Mouse (Mus musculus) thymus, postnatal 0 days (tissue): ENCODE results near the gene Natd1. TPM values are rescaled to one million over a fixed set of nuclear protein-coding genes. Genes with fewer than 3 reads are reported as not detected.
A peak's percentile ranks its signal among the peaks of the same experiment; 100 is the strongest.

Experiments
- DNase-seq: peaks from one replicate; pipeline ENCODE4 v3.0.0-alpha.2; 2015; ENCODE audit warnings: low spot score
- polyA plus RNA-seq: library from polyadenylated mRNA; unstranded; fragments of >200 nt; fragmentation: Nextera tagmentation; extraction: Ambion mirVana; gene quantifications from 2 replicates; pipeline ENCODE4 v1.2.1, GENCODE M21; 2015

The Natd1 gene
- polyA plus RNA-seq: 11.9 and 15.0 TPM in 2 replicates

- no peak for DNase-seq
These were observed at the start of gene Natd1 for GRCm38 (mm10) chr11:60914491-60914890. TSS of gene Natd1 (minus strand) at chr11:60914750.

GRCm38 (mm10) chr11:60962709-60963108 lies 48.2 kb upstream of the Natd1 start:
- DNase-seq: no peak

- DNase-seq: no peak
These were observed 46.6 kb upstream of the Natd1 start for GRCm38 (mm10) chr11:60961176-60961575.

GRCm38 (mm10) chr11:60958948-60959347 lies 44.4 kb upstream of the Natd1 start:
- no peak for DNase-seq

GRCm38 (mm10) chr11:60955621-60956383 lies 41.3 kb upstream of the Natd1 start:
- no peak for DNase-seq

- DNase-seq: no peak
These were observed 39.9 kb upstream of the Natd1 start for GRCm38 (mm10) chr11:60954255-60955104.

- peak; percentile 67 for DNase-seq
These were observed 39.3 kb upstream of the Natd1 start for GRCm38 (mm10) chr11:60953803-60954202.

- DNase-seq: no peak
These were observed 38.4 kb upstream of the Natd1 start for GRCm38 (mm10) chr11:60952986-60953385.

GRCm38 (mm10) chr11:60952362-60952761 lies 37.8 kb upstream of the Natd1 start:
- no peak for DNase-seq

GRCm38 (mm10) chr11:60951896-60952295 lies 37.3 kb upstream of the Natd1 start:
- DNase-seq: no peak

GRCm38 (mm10) chr11:60945003-60945402 lies 30.5 kb upstream of the Natd1 start:
- DNase-seq: no peak

GRCm38 (mm10) chr11:60942263-60943015 lies 27.9 kb upstream of the Natd1 start:
- DNase-seq: no peak

GRCm38 (mm10) chr11:60941370-60941769 lies 26.8 kb upstream of the Natd1 start:
- DNase-seq: no peak

GRCm38 (mm10) chr11:60940501-60940900 lies 26.0 kb upstream of the Natd1 start:
- DNase-seq: no peak

- DNase-seq: no peak
These were observed 24.9 kb upstream of the Natd1 start for GRCm38 (mm10) chr11:60939487-60939886.

GRCm38 (mm10) chr11:60937611-60938010 lies 23.1 kb upstream of the Natd1 start:
- no peak for DNase-seq

- DNase-seq: no peak
These were observed 21.4 kb upstream of the Natd1 start for GRCm38 (mm10) chr11:60935975-60936373.

- DNase-seq: peak; percentile 89
These were observed 20.9 kb upstream of the Natd1 start for GRCm38 (mm10) chr11:60935326-60935974.

GRCm38 (mm10) chr11:60934795-60935194 lies 20.2 kb upstream of the Natd1 start:
- no peak for DNase-seq

- DNase-seq: no peak
These were observed 18.8 kb upstream of the Natd1 start for GRCm38 (mm10) chr11:60933178-60933930.
